Mouse (Mus musculus): Measurements from ENCODE around the gene Fkrp.

DNA sequence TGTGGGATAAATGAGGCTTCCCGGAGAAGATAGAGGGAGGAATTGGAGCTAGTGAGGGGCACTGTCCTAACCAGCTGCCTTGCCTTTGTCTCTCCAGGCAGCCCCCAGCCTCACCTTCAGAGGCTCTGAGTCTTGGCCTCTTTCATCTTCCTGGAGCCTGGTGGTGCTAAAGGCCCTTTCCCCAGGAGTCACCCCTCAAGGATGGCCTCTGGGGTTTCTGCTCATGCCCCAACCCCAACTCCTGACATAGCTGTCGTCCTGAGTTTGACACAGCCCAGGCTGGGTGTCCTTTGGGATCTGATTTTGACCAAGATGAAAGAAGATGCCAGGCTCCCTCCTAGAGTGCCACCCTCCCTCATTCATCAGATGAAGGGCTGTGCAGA is 23.6 kb upstream of the Fkrp start:
- no peak for TF ChIP-seq CTCF (IDR thresholded peaks at IDR 0.05; ENCODE audit: low read depth)
- no peak for TF ChIP-seq EP300 (IDR thresholded peaks at IDR 0.05; ENCODE audit: low read depth)

All from liver, postnatal 0 days (tissue).